Mouse (Mus musculus) embryo, embryonic 10 days (tissue): Measurements from ENCODE around the gene T.
"Not testable (repeated sequence)": the region's sequence is repeated elsewhere in the genome, so short reads cannot be mapped to it uniquely, and the experiment has no call there.

Experiments
- DNase-seq: peaks from one replicate; pipeline ENCODE4 v3.0.0-alpha.2; 2015; ENCODE audit warnings: low spot score

The T gene

GRCm38 (mm10) chr17:8433978-8434960, at the start of gene T:
T (plus strand) TSS chr17:8434423.
- no peak for DNase-seq

- no peak for DNase-seq
These were observed 48.8 kb upstream of the T start for GRCm38 (mm10) chr17:8385441-8385840.

- peak; percentile 76 for DNase-seq
These were observed 45.8 kb upstream of the T start for GRCm38 (mm10) chr17:8388463-8388862.

- DNase-seq = no peak
These were observed 45.0 kb upstream of the T start for GRCm38 (mm10) chr17:8388990-8389789.

- DNase-seq = peak; percentile 16
These were observed 44.5 kb upstream of the T start for GRCm38 (mm10) chr17:8389790-8390095.

- no peak for DNase-seq
These were observed 43.7 kb upstream of the T start for GRCm38 (mm10) chr17:8390487-8390886.

- peak; percentile 69 for DNase-seq
These were observed 37.9 kb upstream of the T start for GRCm38 (mm10) chr17:8396371-8396770.

- DNase-seq = no peak
These were observed 36.3 kb upstream of the T start for GRCm38 (mm10) chr17:8397946-8398345.

- not testable (repeated sequence) for DNase-seq
These were observed 30.3 kb upstream of the T start for GRCm38 (mm10) chr17:8403932-8404331.

- peak; percentile 10 for DNase-seq
These were observed 27.9 kb upstream of the T start for GRCm38 (mm10) chr17:8406285-8406684.

- DNase-seq = not testable (repeated sequence)
These were observed 26.2 kb upstream of the T start for GRCm38 (mm10) chr17:8408002-8408401.

GRCm38 (mm10) chr17:8408589-8409295, 25.5 kb upstream of the T start:
- peak; percentile 44 for DNase-seq

GRCm38 (mm10) chr17:8410330-8410729, 23.9 kb upstream of the T start:
- DNase-seq = no peak

GRCm38 (mm10) chr17:8413656-8414055, 20.6 kb upstream of the T start:
- DNase-seq = no peak

- DNase-seq = peak; percentile 46
These were observed 18.7 kb upstream of the T start for GRCm38 (mm10) chr17:8415533-8415932.

GRCm38 (mm10) chr17:8416865-8417264, 17.4 kb upstream of the T start:
- DNase-seq = no peak

- no peak for DNase-seq
These were observed 13.5 kb upstream of the T start for GRCm38 (mm10) chr17:8420739-8421138.

- DNase-seq = no peak
These were observed 12.7 kb upstream of the T start for GRCm38 (mm10) chr17:8421517-8421916.

- DNase-seq = peak; percentile 48
These were observed 10.9 kb upstream of the T start for GRCm38 (mm10) chr17:8423283-8423682.

- DNase-seq = no peak
These were observed 4.8 kb upstream of the T start for GRCm38 (mm10) chr17:8429436-8429835.

GRCm38 (mm10) chr17:8429896-8430295, 4.3 kb upstream of the T start:
- peak; percentile 35 for DNase-seq

GRCm38 (mm10) chr17:8432179-8432800, 1.9 kb upstream of the T start:
- DNase-seq = no peak
